Mouse (Mus musculus) erythroblast, embryonic 14.5 days (primary cell): Measurements from ENCODE around the gene Pnp.

ENCODE experiments used
- GATA1 ChIP-seq: IDR thresholded peaks from 2 replicates; pipeline ENCODE4 v1.6.1; 2012; ENCODE audit warnings: low read length, inconsistent platforms, mixed read lengths
- TAL1 ChIP-seq: IDR thresholded peaks from 3 replicates; pipeline ENCODE4 v1.6.1; 2012; ENCODE audit warnings: low read length, inconsistent platforms, mixed read lengths

- TF ChIP-seq TAL1 (no peak), GATA1 (no peak)
Measured at GRCm38 (mm10) chr14:50981207-50981606, 50.3 kb downstream of the Pnp start.
